Mouse (Mus musculus): ENCODE measurements around the gene Cdca8. TPM values are rescaled to one million over a fixed set of nuclear protein-coding genes. Genes with fewer than 3 reads are reported as not detected.
"Not testable (repeated sequence)": the region's sequence is repeated elsewhere in the genome, so short reads cannot be mapped to it uniquely, and the experiment has no call there.

The Cdca8 gene
- total RNA-seq (2022), result 1 to 10 TPM; 1.9 to 3.2 (median 2.2) TPM

DNA sequence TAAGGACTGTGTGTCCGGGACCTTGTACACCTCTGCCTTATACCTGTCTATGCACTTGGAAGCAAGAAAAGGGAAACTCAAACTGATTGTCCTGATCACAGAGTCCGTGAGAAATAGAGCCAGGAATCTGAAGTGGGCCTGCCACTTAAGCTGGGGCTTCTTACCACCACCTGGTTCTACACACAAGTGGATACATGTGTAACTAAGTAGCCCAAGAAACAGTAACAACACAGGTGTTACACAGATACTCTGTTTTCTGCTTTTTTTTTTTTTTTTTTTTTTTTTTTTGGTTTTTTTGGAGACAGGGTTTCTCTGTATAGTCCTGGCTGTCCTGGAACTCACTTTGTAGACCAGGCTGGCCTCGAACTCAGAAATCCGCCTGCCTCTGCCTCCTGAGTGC is at the start of gene Cdca8:
Gene Cdca8, minus strand, starts transcription at position 101 of the 400 bp plus-strand sequence.
- not testable (repeated sequence) for DNase-seq

GRCm38 (mm10) chr4:124988382-124988781 is 49.3 kb upstream of the Cdca8 start:
- no peak for DNase-seq

- DNase-seq, result no peak
Observed at GRCm38 (mm10) chr4:124987711-124988097, 48.6 kb upstream of the Cdca8 start.

GRCm38 (mm10) chr4:124986739-124987710 is 47.9 kb upstream of the Cdca8 start:
- no peak for DNase-seq

- DNase-seq, result no peak
Observed at GRCm38 (mm10) chr4:124985671-124986602, 46.8 kb upstream of the Cdca8 start, which contains the start of gene Rspo1. Gene Rspo1 (plus strand): TSS chr4:124986430.

- DNase-seq, result no peak
Observed at GRCm38 (mm10) chr4:124984871-124985670, 46.0 kb upstream of the Cdca8 start.

GRCm38 (mm10) chr4:124983893-124984526 is 44.9 kb upstream of the Cdca8 start:
- DNase-seq, result no peak

DNA sequence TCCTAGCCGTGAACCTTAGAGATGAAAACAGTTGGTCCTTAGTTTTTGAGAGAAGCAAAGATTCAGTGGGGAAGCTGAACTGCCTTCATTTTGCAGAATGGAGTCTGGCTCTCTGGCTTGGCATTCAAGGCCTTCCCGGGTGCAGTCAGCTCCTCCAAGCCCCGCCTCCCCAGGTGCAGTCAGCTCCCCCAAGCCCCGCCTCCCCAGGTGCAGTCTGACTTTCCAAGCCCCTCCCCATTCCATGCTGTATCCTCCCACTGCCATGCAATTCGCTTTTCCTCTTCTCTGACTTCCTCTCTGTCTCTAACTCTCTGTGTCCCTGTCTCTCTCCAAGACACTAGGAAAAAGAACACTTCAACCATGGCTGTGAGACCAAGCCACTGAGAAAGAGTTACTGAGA is 39.1 kb upstream of the Cdca8 start:
- no peak for DNase-seq

- no peak for DNase-seq
Observed at GRCm38 (mm10) chr4:124973296-124973695, 34.2 kb upstream of the Cdca8 start.

GRCm38 (mm10) chr4:124972316-124972715 is 33.2 kb upstream of the Cdca8 start:
- DNase-seq, result no peak

DNA sequence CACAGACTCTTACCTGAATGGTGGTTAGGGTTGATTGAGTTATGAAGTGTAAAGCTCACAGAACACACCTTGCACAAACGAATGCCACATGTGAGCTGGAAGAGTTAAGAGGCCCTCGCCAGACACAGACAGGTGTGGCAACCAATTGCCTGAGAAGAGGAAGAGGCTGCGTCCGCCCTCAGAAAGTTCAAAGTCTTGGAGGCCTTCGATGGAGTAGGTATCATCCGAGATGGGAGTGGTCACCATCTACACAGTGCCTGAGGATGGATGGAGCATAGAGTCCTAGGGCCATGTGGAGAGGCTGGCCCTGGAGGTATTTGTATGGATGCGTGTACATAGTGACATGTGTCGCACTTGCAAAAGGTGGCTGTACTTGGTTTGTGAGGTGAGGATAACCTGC is 32.0 kb upstream of the Cdca8 start:
- DNase-seq, result no peak

DNA sequence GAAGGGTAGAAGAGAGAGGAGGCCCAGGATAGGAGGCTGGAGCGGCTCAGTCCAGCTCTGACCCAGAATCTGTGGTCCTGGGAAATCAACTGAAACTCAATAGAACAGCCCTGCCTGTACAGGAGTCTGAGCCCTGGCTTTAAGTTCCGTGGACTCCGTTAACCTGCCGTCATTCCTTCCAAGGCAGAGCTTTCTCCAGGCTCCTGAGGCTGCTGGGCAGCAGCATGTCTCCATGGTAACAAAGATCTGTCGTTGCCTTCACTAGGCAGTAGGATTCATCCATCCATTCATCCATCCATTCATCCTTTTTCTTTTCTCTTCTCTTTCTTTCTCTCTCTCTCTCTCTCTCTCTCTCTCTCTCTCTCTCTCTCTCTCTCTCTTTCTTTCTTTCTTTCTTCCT is 31.6 kb upstream of the Cdca8 start:
- no peak for DNase-seq

GRCm38 (mm10) chr4:124970194-124970593 is 31.1 kb upstream of the Cdca8 start:
- DNase-seq, result no peak

- DNase-seq, result no peak
Observed at GRCm38 (mm10) chr4:124969219-124969848, 30.2 kb upstream of the Cdca8 start.

GRCm38 (mm10) chr4:124968711-124969110 is 29.6 kb upstream of the Cdca8 start:
- no peak for DNase-seq

- no peak for DNase-seq
Observed at GRCm38 (mm10) chr4:124964912-124965599, 25.9 kb upstream of the Cdca8 start.

- DNase-seq, result no peak
Observed at GRCm38 (mm10) chr4:124962576-124962975, 23.5 kb upstream of the Cdca8 start.

DNA sequence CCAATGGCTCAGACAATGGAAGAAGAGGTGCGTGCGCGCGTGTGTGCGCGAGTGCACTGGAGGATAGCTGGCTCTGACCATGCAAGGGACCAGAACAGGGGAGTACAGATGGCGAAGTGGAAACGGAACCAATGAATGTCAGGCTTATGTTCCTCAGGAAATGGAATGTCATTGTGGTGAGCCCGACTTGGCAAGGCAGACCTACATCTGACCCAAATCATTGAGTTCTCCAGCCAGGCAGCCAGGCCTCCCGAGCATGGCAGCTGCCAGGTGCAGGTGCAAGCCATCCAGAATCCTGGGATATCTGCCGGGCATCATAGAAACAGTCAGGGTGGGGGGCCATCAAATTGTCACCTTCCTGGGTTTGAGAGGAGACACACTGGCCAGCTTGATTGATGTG is 21.8 kb upstream of the Cdca8 start:
- no peak for DNase-seq

DNA sequence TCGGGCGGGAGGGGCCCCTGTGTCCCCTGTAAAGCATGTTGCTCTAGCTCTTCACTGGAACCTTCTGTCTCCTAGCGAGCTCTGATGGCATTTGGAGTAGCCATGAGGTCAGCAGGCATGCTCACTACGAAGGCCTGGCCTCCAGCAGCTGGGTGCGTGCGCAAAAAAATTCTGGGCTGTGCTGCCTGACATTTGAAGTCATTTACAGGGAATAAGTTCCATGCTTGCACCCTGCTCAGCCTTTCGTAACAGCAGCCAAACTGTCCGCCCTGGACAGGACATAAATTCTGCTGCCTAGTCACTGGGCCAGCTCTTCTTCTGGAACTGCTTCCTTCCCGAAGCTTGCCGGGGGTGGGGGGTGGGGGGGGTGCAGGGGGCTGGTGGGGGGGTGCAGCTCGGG is 20.0 kb upstream of the Cdca8 start:
- DNase-seq, result peak; percentile 73

GRCm38 (mm10) chr4:124957284-124957683 is 18.2 kb upstream of the Cdca8 start:
- DNase-seq, result no peak

- no peak for DNase-seq
Observed at GRCm38 (mm10) chr4:124953546-124953945, 14.4 kb upstream of the Cdca8 start.

All from adrenal gland, adult 8-10 months (tissue).